Mouse (Mus musculus): ENCODE results near the gene S100a11.

- no peak for TF ChIP-seq GATA1 (IDR thresholded peaks at IDR 0.05; ENCODE audit: low read length)
- TF ChIP-seq TAL1 (IDR thresholded peaks at IDR 0.05; ENCODE audit: low read length) = no peak
These were observed 39.7 kb downstream of the S100a11 start for GRCm38 (mm10) chr3:93559961-93560360.

Measured in erythroblast, embryonic 14.5 days (primary cell).